Mouse (Mus musculus): ENCODE data around the gene Plp2.

The Plp2 gene

GRCm38 (mm10) chrX:7661086-7661485 is 10.1 kb downstream of the Plp2 start:
- DNase-seq = no peak

GRCm38 (mm10) chrX:7658785-7659589 is 12.2 kb downstream of the Plp2 start:
- DNase-seq = peak; percentile 27

GRCm38 (mm10) chrX:7658031-7658784 is 13.0 kb downstream of the Plp2 start:
- DNase-seq = peak; percentile 73

GRCm38 (mm10) chrX:7657221-7657639 is 14.0 kb downstream of the Plp2 start, which contains the start of gene Prickle3:
Gene Prickle3 (plus strand): TSS chrX:7657260.
- DNase-seq = peak; percentile 68

GRCm38 (mm10) chrX:7648671-7649304 is 22.4 kb downstream of the Plp2 start:
- DNase-seq = peak; percentile 87

- peak; percentile 86 for DNase-seq
Observed at GRCm38 (mm10) chrX:7645349-7645748, 25.8 kb downstream of the Plp2 start.

GRCm38 (mm10) chrX:7640785-7641184 is 30.4 kb downstream of the Plp2 start:
- no peak for DNase-seq

- DNase-seq = no peak
Observed at GRCm38 (mm10) chrX:7639536-7640325, 31.5 kb downstream of the Plp2 start.

GRCm38 (mm10) chrX:7638401-7639091 is 32.6 kb downstream of the Plp2 start, which contains the start of gene Syp:
Gene Syp (plus strand): TSS chrX:7638471.
- DNase-seq = peak; percentile 75

- no peak for DNase-seq
Observed at GRCm38 (mm10) chrX:7635101-7635500, 36.1 kb downstream of the Plp2 start.

- DNase-seq = no peak
Observed at GRCm38 (mm10) chrX:7632560-7632959, 38.6 kb downstream of the Plp2 start.

All from kidney, adult 18-20 months (tissue).